Mouse (Mus musculus): ENCODE data around the gene Sst.

Sst gene

GRCm38 (mm10) chr16:23901411-23901810 lies 10.7 kb upstream of the Sst start:
- DNase-seq (ENCODE audit: low read depth, low spot score): no peak
- Histone ChIP-seq H3K27me3 (ENCODE audit: control insufficient read depth, insufficient read depth, low read length, poor library complexity, severe bottlenecking) (no peaks in the 10 kb centered on the region), H3K36me3 (ENCODE audit: control insufficient read depth, insufficient read depth, low read length, poor library complexity, severe bottlenecking) (no peaks in the 10 kb centered on the region)

GRCm38 (mm10) chr16:23900061-23900460 lies 9.3 kb upstream of the Sst start:
- no peak for DNase-seq (ENCODE audit: low read depth, low spot score)
- H3K36me3 ChIP-seq (ENCODE audit: control insufficient read depth, insufficient read depth, low read length, poor library complexity, severe bottlenecking): no peaks in the 10 kb centered on the region
- no peaks in the 10 kb centered on the region for H3K27me3 ChIP-seq (ENCODE audit: control insufficient read depth, insufficient read depth, low read length, poor library complexity, severe bottlenecking)

GRCm38 (mm10) chr16:23898840-23899239 lies 8.1 kb upstream of the Sst start:
- peak; percentile 78 for DNase-seq (ENCODE audit: low read depth, low spot score)
- H3K36me3 ChIP-seq (ENCODE audit: control insufficient read depth, insufficient read depth, low read length, poor library complexity, severe bottlenecking): no peaks in the 10 kb centered on the region
- no peaks in the 10 kb centered on the region for H3K27me3 ChIP-seq (ENCODE audit: control insufficient read depth, insufficient read depth, low read length, poor library complexity, severe bottlenecking)

- peak; percentile 72 for DNase-seq (ENCODE audit: low read depth, low spot score)
- Histone ChIP-seq H3K36me3 (ENCODE audit: control insufficient read depth, insufficient read depth, low read length, poor library complexity, severe bottlenecking) (no peaks in the 10 kb centered on the region), H3K27me3 (ENCODE audit: control insufficient read depth, insufficient read depth, low read length, poor library complexity, severe bottlenecking) (no peaks in the 10 kb centered on the region)
Measured at GRCm38 (mm10) chr16:23897984-23898586, 7.3 kb upstream of the Sst start.

- no peaks in the 10 kb centered on the region for H3K36me3 ChIP-seq (ENCODE audit: control insufficient read depth, insufficient read depth, low read length, poor library complexity, severe bottlenecking)
- no peak for DNase-seq (ENCODE audit: low read depth, low spot score)
- H3K27me3 ChIP-seq (ENCODE audit: control insufficient read depth, insufficient read depth, low read length, poor library complexity, severe bottlenecking): no peaks in the 10 kb centered on the region
Measured at GRCm38 (mm10) chr16:23897486-23897885, 6.7 kb upstream of the Sst start.

GRCm38 (mm10) chr16:23895135-23895534 lies 4.4 kb upstream of the Sst start:
- DNase-seq (ENCODE audit: low read depth, low spot score): no peak

DNA sequence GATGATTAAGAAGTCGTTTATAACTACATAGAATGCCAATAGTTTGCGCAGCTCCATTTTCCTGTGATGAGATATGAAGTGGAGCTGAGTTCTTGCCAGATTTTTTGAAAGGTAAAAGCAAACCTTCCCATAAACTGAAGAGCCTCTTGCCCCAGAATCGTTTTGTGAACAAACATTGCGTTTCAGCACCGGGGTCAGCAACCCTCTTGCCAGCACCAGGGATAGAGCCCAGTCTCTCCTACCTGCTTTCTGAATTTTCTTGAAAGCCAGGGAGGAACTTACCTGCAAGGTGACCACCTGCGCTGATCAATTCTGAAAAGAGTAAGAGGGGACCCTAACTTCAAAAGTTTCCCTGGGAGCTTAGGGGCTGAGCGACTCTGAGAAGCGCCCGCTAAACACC lies 607 bp downstream of the Sst start:
- no peak for DNase-seq (ENCODE audit: low read depth, low spot score)

More at GRCm38 (mm10) chr16:23895135-23895534, 4.4 kb upstream of the Sst start:
- H3K27me3 ChIP-seq (ENCODE audit: control insufficient read depth, insufficient read depth, low read length, poor library complexity, severe bottlenecking): no peaks in the 10 kb centered on the region
- no peaks in the 10 kb centered on the region for H3K36me3 ChIP-seq (ENCODE audit: control insufficient read depth, insufficient read depth, low read length, poor library complexity, severe bottlenecking)

GRCm38 (mm10) chr16:23887910-23888579 lies 2.7 kb downstream of the Sst start:
- no peak for DNase-seq (ENCODE audit: low read depth, low spot score)
- Histone ChIP-seq H3K36me3 (ENCODE audit: control insufficient read depth, insufficient read depth, low read length, poor library complexity, severe bottlenecking) (no peaks in the 10 kb centered on the region), H3K27me3 (ENCODE audit: control insufficient read depth, insufficient read depth, low read length, poor library complexity, severe bottlenecking) (no peaks in the 10 kb centered on the region)

More for the DNA sequence above, 607 bp downstream of the Sst start:
- H3K27me3 ChIP-seq (ENCODE audit: control insufficient read depth, insufficient read depth, low read length, poor library complexity, severe bottlenecking): no peaks in the 10 kb centered on the region
- H3K36me3 ChIP-seq (ENCODE audit: control insufficient read depth, insufficient read depth, low read length, poor library complexity, severe bottlenecking): no peaks in the 10 kb centered on the region

DNA sequence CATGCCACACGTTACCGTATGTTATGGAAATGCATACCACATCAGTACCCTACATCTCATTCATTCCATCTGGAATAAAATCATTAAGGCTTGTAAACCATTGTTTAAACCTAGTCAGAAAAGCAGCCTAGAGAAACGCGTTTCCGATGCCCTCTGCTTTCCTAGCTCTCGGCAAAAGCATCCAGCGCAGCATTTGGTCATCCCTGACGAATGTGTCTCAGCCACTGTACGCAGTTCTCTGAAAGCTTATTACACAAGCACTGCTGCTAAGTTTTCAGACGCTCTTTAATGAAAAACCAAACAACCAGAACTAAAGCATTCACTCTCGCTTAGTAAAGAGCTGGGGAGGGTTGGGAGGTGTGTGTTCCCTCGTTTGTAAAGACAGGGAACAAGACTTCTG lies 5.7 kb downstream of the Sst start:
- no peak for DNase-seq (ENCODE audit: low read depth, low spot score)
- Histone ChIP-seq H3K36me3 (ENCODE audit: control insufficient read depth, insufficient read depth, low read length, poor library complexity, severe bottlenecking) (no peaks in the 10 kb centered on the region), H3K27me3 (ENCODE audit: control insufficient read depth, insufficient read depth, low read length, poor library complexity, severe bottlenecking) (no peaks in the 10 kb centered on the region)

DNA sequence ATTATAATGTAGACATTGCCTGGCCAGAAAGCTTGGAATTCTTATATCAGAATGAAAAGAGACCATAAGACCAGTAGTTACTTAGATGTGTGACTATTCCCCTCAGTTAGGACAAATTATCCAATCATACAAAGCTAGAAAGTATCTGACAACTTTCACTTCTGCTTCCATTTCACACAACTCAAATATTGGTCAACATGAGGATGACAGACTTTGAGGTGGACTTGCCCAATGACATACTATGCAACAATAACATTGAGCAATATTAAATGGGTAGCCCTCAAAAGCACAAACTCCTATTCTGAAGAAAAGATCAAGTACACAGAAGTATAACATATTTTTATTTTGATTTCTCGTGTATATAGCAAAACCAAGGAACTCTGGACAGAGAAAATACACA lies 35.5 kb downstream of the Sst start:
- Histone ChIP-seq H3K27me3 (ENCODE audit: control insufficient read depth, insufficient read depth, low read length, poor library complexity, severe bottlenecking) (no peaks in the 10 kb centered on the region), H3K36me3 (ENCODE audit: control insufficient read depth, insufficient read depth, low read length, poor library complexity, severe bottlenecking) (no peaks in the 10 kb centered on the region)
- DNase-seq (ENCODE audit: low read depth, low spot score): no peak

DNA sequence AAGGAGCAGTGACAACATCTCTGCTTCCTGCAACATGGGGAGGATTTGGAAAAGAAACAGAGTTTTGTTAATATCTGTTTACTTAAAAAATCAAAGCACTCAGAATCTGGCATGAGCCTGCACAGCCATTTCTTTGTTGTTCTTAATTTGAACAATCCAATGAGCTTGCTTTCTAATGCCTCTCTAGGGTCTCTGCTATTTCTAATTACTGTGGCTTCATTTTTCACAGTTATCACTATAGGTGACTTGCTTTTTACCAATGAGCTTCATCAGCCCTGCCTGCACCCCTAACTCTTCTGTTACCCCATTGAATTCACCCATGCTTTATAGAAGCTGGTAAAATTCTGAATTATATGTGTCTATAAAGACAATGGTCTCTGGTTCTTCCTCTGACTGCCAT lies 41.0 kb downstream of the Sst start:
- Histone ChIP-seq H3K27me3 (ENCODE audit: control insufficient read depth, insufficient read depth, low read length, poor library complexity, severe bottlenecking) (no peaks in the 10 kb centered on the region), H3K36me3 (ENCODE audit: control insufficient read depth, insufficient read depth, low read length, poor library complexity, severe bottlenecking) (no peaks in the 10 kb centered on the region)
- DNase-seq (ENCODE audit: low read depth, low spot score): no peak

DNA sequence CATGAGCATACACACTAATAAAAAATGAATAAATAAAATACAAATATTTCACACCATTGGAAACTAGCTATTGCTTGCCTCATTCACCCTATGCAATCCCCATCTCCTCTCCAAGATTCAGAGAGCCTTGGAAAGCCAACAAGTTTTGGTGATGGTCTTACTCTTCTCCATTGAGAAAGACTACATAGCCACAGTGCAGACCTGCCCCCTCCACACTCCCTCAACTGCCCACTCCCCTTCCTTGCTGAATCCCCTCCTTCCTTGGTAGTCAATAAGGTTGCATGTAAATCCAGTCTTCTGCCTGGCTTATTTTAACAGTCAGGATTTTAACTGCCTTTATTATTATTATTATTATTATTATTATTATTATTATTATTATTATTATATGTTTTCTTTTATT lies 41.6 kb downstream of the Sst start:
- no peaks in the 10 kb centered on the region for H3K27me3 ChIP-seq (ENCODE audit: control insufficient read depth, insufficient read depth, low read length, poor library complexity, severe bottlenecking)
- H3K36me3 ChIP-seq (ENCODE audit: control insufficient read depth, insufficient read depth, low read length, poor library complexity, severe bottlenecking): no peaks in the 10 kb centered on the region
- no peak for DNase-seq (ENCODE audit: low read depth, low spot score)

- DNase-seq (ENCODE audit: low read depth, low spot score): no peak
- H3K27me3 ChIP-seq (ENCODE audit: control insufficient read depth, insufficient read depth, low read length, poor library complexity, severe bottlenecking): no peaks in the 10 kb centered on the region
- no peaks in the 10 kb centered on the region for H3K36me3 ChIP-seq (ENCODE audit: control insufficient read depth, insufficient read depth, low read length, poor library complexity, severe bottlenecking)
Measured at GRCm38 (mm10) chr16:23844622-23845021, 46.1 kb downstream of the Sst start.

- Histone ChIP-seq H3K27me3 (ENCODE audit: control insufficient read depth, insufficient read depth, low read length, poor library complexity, severe bottlenecking) (no peaks in the 10 kb centered on the region), H3K36me3 (ENCODE audit: control insufficient read depth, insufficient read depth, low read length, poor library complexity, severe bottlenecking) (no peaks in the 10 kb centered on the region)
- no peak for DNase-seq (ENCODE audit: low read depth, low spot score)
Measured at GRCm38 (mm10) chr16:23842609-23843008, 48.1 kb downstream of the Sst start.

All from splenic B cell, adult 2 months (primary cell).